Mouse (Mus musculus) kidney, embryonic 14.5 days (tissue): ENCODE measurements at regions not wholly inside any gene's neighbourhood (a gene's known extent, or its start where the extent isn't known, plus 50 kb on each side); places are given as distances from the start of the nearest gene placed in this dataset.
"Not testable (repeated sequence)": the region's sequence is repeated elsewhere in the genome, so short reads cannot be mapped to it uniquely, and the experiment has no call there.

Source experiments
- ATAC-seq: fragments of 200-750 bp; cut with Nextera tagmentation; 2 replicates; pipeline ENCODE4 v1.8.0; 2017; ENCODE audit warnings: moderate number of reproducible peaks, mild to moderate bottlenecking, moderate TSS enrichment, moderate library complexity; ENCODE audit not compliant: low FRiP score, low TSS enrichment
- H3K27ac ChIP-seq: fragments of 300-500 bp; sonication (generic); 2 replicates; pipeline ENCODE4 v1.5.1; 2014; ENCODE audit warnings: low read depth, mild to moderate bottlenecking, low read length, moderate library complexity, mixed read lengths
- H3K27me3 ChIP-seq: fragments of 300-500 bp; sonication (generic); 2 replicates; pipeline ENCODE4 v1.6.1; 2014; ENCODE audit warnings: mild to moderate bottlenecking, low read length; ENCODE audit not compliant: control insufficient read depth, insufficient read depth
- H3K36me3 ChIP-seq: fragments of 300-500 bp; sonication (generic); 2 replicates; pipeline ENCODE4 v1.6.1; 2014; ENCODE audit warnings: low read length, mixed read lengths; ENCODE audit not compliant: control insufficient read depth, insufficient read depth
- H3K4me1 ChIP-seq: fragments of 300-500 bp; sonication (generic); 2 replicates; pipeline ENCODE4 v1.6.1; 2014; ENCODE audit warnings: low read length, mixed read lengths; ENCODE audit not compliant: control insufficient read depth, insufficient read depth
- H3K4me2 ChIP-seq: fragments of 300-500 bp; sonication (generic); replicated peaks from 2 replicates; pipeline ENCODE4 v1.6.1; 2014; ENCODE audit warnings: low read depth, mild to moderate bottlenecking, low read length
- H3K4me3 ChIP-seq: fragments of 300-500 bp; sonication (generic); 2 replicates; pipeline ENCODE4 v1.5.1; 2014; ENCODE audit warnings: mild to moderate bottlenecking, low read length
- H3K9ac ChIP-seq: fragments of 300-500 bp; sonication (generic); 2 replicates; pipeline ENCODE4 v1.6.1; 2014; ENCODE audit warnings: low read depth, mild to moderate bottlenecking, low read length, moderate library complexity
- H3K9me3 ChIP-seq: fragments of 300-500 bp; sonication (generic); 2 replicates; pipeline ENCODE4 v1.6.1; 2016; ENCODE audit warnings: low read length; ENCODE audit not compliant: control insufficient read depth
- WGBS: fragments of 180-500 bp; shearing (Covaris S2); extraction: QIAGEN DNeasy Blood & Tissue Kit; methylation state at CpG from one replicate; pipeline ENCODE4 v1.1.7; 2014; 5-methylcytosine and 5-hydroxymethylcytosine counted together

- ATAC-seq, result no peak
- Histone ChIP-seq H3K4me2 (no peak overlapping the region), H3K27me3 (no peaks in the 10 kb centered on the region), H3K9me3 (no peaks in the 10 kb centered on the region), H3K9ac (no peak overlapping the region), H3K27ac (no peak overlapping the region), H3K4me3 (no peak overlapping the region), H3K4me1 (no peaks in the 10 kb centered on the region), H3K36me3 (no peaks in the 10 kb centered on the region)
Observed at GRCm38 (mm10) chr8:116021691-116022090, 314.1 kb upstream of the Maf start.

DNA sequence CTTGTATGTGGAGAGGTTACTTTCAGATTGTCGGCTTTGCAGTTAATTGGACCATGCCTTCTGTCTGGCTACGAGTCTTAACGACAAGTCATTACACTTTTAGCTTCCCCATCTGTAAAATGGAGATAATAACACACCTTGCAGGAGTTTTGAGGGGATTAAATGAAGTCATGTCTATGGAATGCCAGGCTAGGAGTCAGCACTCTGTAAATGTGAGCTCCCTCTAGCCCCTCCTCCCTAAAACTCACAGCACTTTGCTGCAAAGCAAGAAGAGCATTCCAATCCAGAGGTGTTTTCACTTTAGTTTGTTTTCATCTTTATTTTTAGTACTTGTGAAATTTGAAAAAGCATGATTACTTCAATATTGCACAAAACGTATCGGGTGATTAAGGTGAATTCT lies 287.7 kb upstream of the Maf start:
- H3K36me3 ChIP-seq, result no peaks in the 10 kb centered on the region
- H3K4me1 ChIP-seq, result no peaks in the 10 kb centered on the region
- H3K4me3 ChIP-seq, result no peak overlapping the region
- no peaks in the 10 kb centered on the region for H3K27me3 ChIP-seq
- H3K9me3 ChIP-seq, result no peaks in the 10 kb centered on the region
- no peak for ATAC-seq
- H3K4me2 ChIP-seq, result no peak overlapping the region
- no peak overlapping the region for H3K27ac ChIP-seq
- no peak overlapping the region for H3K9ac ChIP-seq
- 82% methylated on average over 5 of the region's 5 CpGs for WGBS

- Histone ChIP-seq H3K36me3 (no peaks in the 10 kb centered on the region), H3K9me3 (no peaks in the 10 kb centered on the region), H3K9ac (no peak overlapping the region), H3K4me2 (no peak overlapping the region), H3K27me3 (no peaks in the 10 kb centered on the region), H3K4me3 (no peak overlapping the region), H3K4me1 (no peaks in the 10 kb centered on the region), H3K27ac (no peak overlapping the region)
- 80% methylated on average over 6 of the region's 6 CpGs for WGBS
- ATAC-seq, result no peak
Observed at GRCm38 (mm10) chr8:115991989-115992388, 284.4 kb upstream of the Maf start.

DNA sequence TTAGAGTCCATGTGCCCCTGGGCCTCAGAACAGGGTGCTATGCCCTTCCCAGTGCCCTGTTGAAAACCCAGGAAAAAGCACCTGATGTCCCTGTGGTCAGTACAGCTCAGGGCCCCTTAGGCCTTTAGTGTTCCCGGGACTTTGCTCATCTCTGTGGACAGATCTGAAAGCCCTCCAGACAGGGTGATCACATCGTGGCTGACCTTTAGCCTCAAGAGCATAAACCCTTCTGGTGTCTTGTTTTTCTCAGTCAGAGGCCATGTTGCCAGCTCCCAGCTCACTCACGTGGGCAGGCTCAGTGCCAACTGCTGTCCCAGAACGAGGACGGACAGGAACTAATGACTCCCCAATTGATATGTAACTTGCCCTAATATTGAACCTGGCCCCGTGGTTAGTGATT lies 275.8 kb upstream of the Maf start:
- H3K27ac ChIP-seq, result no peak overlapping the region
- H3K27me3 ChIP-seq, result no peaks in the 10 kb centered on the region
- no peaks in the 10 kb centered on the region for H3K9me3 ChIP-seq
- no peak overlapping the region for H3K4me3 ChIP-seq
- 42% methylated on average over 6 of the region's 6 CpGs for WGBS
- no peak overlapping the region for H3K9ac ChIP-seq
- no peaks in the 10 kb centered on the region for H3K36me3 ChIP-seq
- H3K4me1 ChIP-seq, result no peaks in the 10 kb centered on the region
- no peak overlapping the region for H3K4me2 ChIP-seq
- ATAC-seq, result no peak

- 77% methylated on average over 3 of the region's 3 CpGs for WGBS
- Histone ChIP-seq H3K9me3 (no peaks in the 10 kb centered on the region), H3K4me2 (no peak overlapping the region), H3K9ac (no peak overlapping the region), H3K36me3 (no peaks in the 10 kb centered on the region), H3K4me1 (no peaks in the 10 kb centered on the region), H3K27me3 (no peaks in the 10 kb centered on the region), H3K27ac (no peak overlapping the region), H3K4me3 (no peak overlapping the region)
- no peak for ATAC-seq
Observed at GRCm38 (mm10) chr8:115982326-115982725, 274.7 kb upstream of the Maf start.

DNA sequence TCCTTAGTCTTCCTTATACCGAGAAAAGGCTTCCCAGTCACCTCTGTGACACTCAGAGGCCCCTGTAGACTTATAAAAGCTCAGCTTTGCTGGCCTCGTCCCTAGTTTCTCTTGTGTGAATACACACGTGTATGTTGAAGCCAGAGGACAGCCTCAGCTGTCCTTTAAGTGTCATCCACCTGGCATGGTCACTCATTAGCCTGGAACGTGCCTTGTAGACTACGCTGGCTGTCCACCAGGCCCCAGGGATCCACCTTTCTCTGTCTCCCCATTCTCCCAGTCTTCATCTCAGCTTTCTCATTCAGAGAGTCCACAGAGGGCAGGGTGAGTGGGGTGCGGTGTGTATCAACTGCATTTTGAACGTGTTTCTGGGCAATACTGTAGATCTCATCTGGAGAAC lies 273.8 kb upstream of the Maf start:
- Histone ChIP-seq H3K36me3 (no peaks in the 10 kb centered on the region), H3K4me2 (no peak overlapping the region), H3K27ac (no peak overlapping the region), H3K9me3 (no peaks in the 10 kb centered on the region), H3K4me1 (no peaks in the 10 kb centered on the region), H3K27me3 (no peaks in the 10 kb centered on the region), H3K9ac (no peak overlapping the region), H3K4me3 (no peak overlapping the region)
- 80% methylated on average over 7 of the region's 7 CpGs for WGBS
- ATAC-seq, result no peak

DNA sequence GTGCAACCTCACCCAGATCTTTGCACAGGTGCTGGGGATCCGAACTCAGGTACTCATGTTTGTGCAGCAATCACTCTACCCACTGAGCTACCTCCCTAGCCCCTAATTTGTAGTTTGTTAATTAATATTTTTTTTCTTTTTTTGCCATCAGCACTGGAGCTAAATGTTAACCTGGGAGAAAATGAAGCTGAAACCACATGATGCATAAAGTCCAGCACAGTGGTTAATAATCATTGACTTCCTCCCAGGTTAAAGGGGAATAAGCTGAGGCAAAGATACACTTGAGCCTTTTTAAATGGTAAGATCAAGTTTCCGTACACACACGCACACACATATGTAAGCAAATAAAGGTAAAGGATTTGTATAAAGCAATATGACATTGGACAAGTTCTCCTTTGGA lies 273.0 kb upstream of the Maf start:
- H3K4me1 ChIP-seq, result no peaks in the 10 kb centered on the region
- no peaks in the 10 kb centered on the region for H3K27me3 ChIP-seq
- H3K4me3 ChIP-seq, result no peak overlapping the region
- WGBS, result 87% methylated on average over 3 of the region's 3 CpGs
- H3K27ac ChIP-seq, result no peak overlapping the region
- ATAC-seq, result no peak
- no peak overlapping the region for H3K4me2 ChIP-seq
- H3K9ac ChIP-seq, result no peak overlapping the region
- H3K9me3 ChIP-seq, result no peaks in the 10 kb centered on the region
- H3K36me3 ChIP-seq, result no peaks in the 10 kb centered on the region

DNA sequence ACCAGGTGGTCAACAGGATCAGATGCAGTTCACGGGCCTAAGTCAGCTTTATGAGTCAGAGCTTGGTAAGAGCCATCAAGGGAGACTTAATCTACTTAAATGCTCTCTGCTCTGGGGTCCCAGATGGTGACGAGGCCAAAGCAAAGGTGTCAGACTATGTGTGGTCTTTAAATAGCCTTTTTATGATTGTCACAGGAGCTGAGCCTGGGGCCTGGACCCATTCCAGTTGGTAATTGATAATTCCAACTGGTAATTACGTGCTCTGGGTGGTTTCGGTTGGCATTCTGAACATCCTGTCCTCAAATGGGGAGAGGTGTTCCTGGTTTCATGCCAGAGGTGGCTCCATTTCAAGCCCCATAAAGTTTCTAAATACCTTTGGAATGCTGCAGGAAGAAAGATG lies 269.6 kb upstream of the Maf start:
- no peak overlapping the region for H3K9ac ChIP-seq
- no peaks in the 10 kb centered on the region for H3K36me3 ChIP-seq
- no peaks in the 10 kb centered on the region for H3K4me1 ChIP-seq
- H3K27ac ChIP-seq, result no peak overlapping the region
- no peak overlapping the region for H3K4me2 ChIP-seq
- 40% methylated on average over 4 of the region's 4 CpGs for WGBS
- no peaks in the 10 kb centered on the region for H3K27me3 ChIP-seq
- H3K4me3 ChIP-seq, result no peak overlapping the region
- ATAC-seq, result no peak
- no peaks in the 10 kb centered on the region for H3K9me3 ChIP-seq

DNA sequence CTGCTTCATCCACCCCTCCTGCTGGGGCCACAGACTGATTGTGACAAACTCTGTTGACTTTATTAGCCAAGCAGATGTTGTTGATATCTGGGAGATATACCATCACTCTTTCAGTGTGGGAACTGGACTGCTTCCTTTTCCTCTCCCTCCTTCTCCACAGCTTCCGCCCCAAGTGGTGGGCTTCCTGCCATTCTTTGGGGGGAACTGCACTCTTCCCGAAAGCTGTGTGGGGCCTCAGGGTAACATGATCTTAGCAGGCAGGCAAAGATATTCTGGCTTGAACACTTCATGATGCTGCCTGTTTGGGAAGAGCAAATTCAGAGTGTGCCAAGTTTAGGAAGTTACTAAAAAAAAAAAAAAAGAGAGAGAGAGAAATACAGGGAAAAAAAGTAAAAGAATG lies 267.1 kb upstream of the Maf start:
- ATAC-seq, result no peak
- WGBS, result 42% methylated on average over 2 of the region's 2 CpGs
- Histone ChIP-seq H3K9me3 (no peaks in the 10 kb centered on the region), H3K4me1 (no peaks in the 10 kb centered on the region), H3K36me3 (no peaks in the 10 kb centered on the region), H3K4me3 (no peak overlapping the region), H3K4me2 (no peak overlapping the region), H3K27me3 (no peaks in the 10 kb centered on the region), H3K27ac (no peak overlapping the region), H3K9ac (no peak overlapping the region)

DNA sequence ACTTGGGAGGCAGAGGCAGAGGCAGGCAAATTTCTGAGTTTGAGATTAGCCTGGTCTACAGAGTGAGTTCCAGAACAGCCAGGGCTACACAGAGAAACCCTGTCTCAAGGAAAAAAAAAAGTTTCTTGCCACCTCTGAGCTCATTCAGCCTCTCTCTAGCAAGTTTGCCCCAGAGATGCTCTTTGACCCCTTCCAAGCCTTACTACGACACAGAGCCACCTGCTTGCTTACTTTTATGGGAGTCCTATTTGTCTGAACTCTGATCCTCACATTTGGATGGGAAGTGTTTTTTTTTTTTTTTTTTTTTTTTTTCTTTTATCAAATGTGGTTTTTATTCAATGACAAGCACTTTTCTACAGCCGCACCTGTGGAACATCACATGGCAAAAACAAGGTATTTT lies 263.8 kb upstream of the Maf start:
- not testable (repeated sequence) for H3K4me2 ChIP-seq, H3K4me1 ChIP-seq, H3K4me3 ChIP-seq, H3K36me3 ChIP-seq, H3K9me3 ChIP-seq, H3K9ac ChIP-seq, H3K27me3 ChIP-seq, ATAC-seq, H3K27ac ChIP-seq
- 82% methylated on average over 2 of the region's 2 CpGs for WGBS
